Mouse (Mus musculus) cerebellum, adult 2 months (tissue): ENCODE data around the gene Ppm1l. TPM values are rescaled to one million over a fixed set of nuclear protein-coding genes. Genes with fewer than 3 reads are reported as not detected.
A peak's percentile ranks its signal among the peaks of the same experiment; 100 is the strongest.

Experiments used
- DNase-seq, 2 experiments: peaks; one replicate each; pipeline ENCODE4 v3.0.0; 2021
- H3K27ac ChIP-seq: fragments of 200-500 bp; 2 replicates; pipeline ENCODE4 v1.5.1; 2012; ENCODE audit warnings: low read length, control low read depth, inconsistent platforms; ENCODE audit not compliant: insufficient read depth
- H3K27me3 ChIP-seq: fragments of 200-500 bp; 2 replicates; pipeline ENCODE4 v1.6.1; 2012; ENCODE audit warnings: inconsistent platforms, mild to moderate bottlenecking, low read length, moderate library complexity; ENCODE audit not compliant: control insufficient read depth, insufficient read depth
- H3K4me1 ChIP-seq: fragments of 200-500 bp; 2 replicates; pipeline ENCODE4 v1.6.1; 2011; ENCODE audit warnings: low read length; ENCODE audit not compliant: control insufficient read depth, insufficient read depth
- H3K4me3 ChIP-seq: fragments of 200-500 bp; replicated peaks from 2 replicates; pipeline ENCODE3; 2011; ENCODE audit warnings: mild to moderate bottlenecking, low read depth, low read length, control low read depth; ENCODE audit not compliant: insufficient read depth
- CTCF ChIP-seq: fragments of 200-500 bp; IDR thresholded peaks from 2 replicates; pipeline ENCODE4 v1.5.1; 2011; ENCODE audit warnings: low read depth, mild to moderate bottlenecking, control low read depth, low read length, moderate library complexity, borderline replicate concordance; ENCODE audit not compliant: insufficient read depth
- POLR2A ChIP-seq: fragments of 200-500 bp; IDR thresholded peaks from 2 replicates; pipeline ENCODE4 v1.6.1; 2011; ENCODE audit warnings: low read length, control low read depth, borderline replicate concordance; ENCODE audit not compliant: insufficient read depth
- WGBS: fragments of 180-500 bp; shearing (Covaris S2); methylation state at CpG from one replicate; pipeline ENCODE4 v1.1.7; 2018; 5-methylcytosine and 5-hydroxymethylcytosine counted together
- polyA plus RNA-seq: library from polyadenylated mRNA; depleted of rRNA; stranded (reverse); fragments of >200 nt; gene quantifications from 2 replicates; pipeline ENCODE4 v1.2.3, GENCODE M21; 2012

Ppm1l gene
- polyA plus RNA-seq, 1 experiment = 38.2 TPM

- WGBS = 46% methylated on average over 13 of the region's 13 CpGs
- Histone ChIP-seq H3K4me1 (peaks cover 36% of the 10 kb centered on the region), H3K4me3 (no peak overlapping the region), H3K27ac (no peak overlapping the region), H3K27me3 (no peaks in the 10 kb centered on the region)
- TF ChIP-seq CTCF = no peak
- no peak for TF ChIP-seq POLR2A
- no peak for DNase-seq
Measured at GRCm38 (mm10) chr3:69515730-69516350, 199.2 kb downstream of the Ppm1l start.

DNA sequence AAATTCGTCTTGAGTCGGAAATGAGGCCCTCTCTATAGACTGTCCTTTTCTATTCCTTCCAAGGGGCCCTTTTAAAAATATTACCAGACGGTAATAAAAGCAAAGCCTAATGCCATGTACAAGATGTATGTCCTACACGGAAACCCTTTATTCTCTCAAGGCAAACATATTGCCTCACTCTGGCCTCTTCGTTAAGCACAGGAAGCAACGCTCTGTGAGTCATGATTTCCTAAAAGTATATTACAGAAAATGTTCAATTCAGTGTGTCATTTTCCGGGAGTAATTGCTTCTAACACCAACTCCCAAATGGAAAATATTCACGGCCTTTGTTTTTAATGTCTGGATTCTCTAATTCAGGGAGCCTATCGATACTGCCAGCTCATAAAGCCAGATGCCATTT, 202.5 kb downstream of the Ppm1l start:
- TF ChIP-seq POLR2A = no peak
- TF ChIP-seq CTCF = no peak
- Histone ChIP-seq H3K27me3 (no peaks in the 10 kb centered on the region), H3K27ac (no peak overlapping the region), H3K4me3 (no peak overlapping the region), H3K4me1 (peaks cover 28% of the 10 kb centered on the region)
- DNase-seq = no peak
- WGBS = 96% methylated on average over 9 of the region's 9 CpGs

GRCm38 (mm10) chr3:69519789-69520558, 203.3 kb downstream of the Ppm1l start:
- H3K27ac ChIP-seq = no peak overlapping the region; the same call in 1 of the 2 replicates
- no peaks in the 10 kb centered on the region for H3K27me3 ChIP-seq
- TF ChIP-seq POLR2A (no peak), CTCF (no peak)
- no peak overlapping the region for H3K4me3 ChIP-seq
- H3K4me1 ChIP-seq = peaks cover 25% of the 10 kb centered on the region
- DNase-seq = peak; percentile 52 to 60
- WGBS = 48% methylated on average over 21 of the region's 21 CpGs

DNA sequence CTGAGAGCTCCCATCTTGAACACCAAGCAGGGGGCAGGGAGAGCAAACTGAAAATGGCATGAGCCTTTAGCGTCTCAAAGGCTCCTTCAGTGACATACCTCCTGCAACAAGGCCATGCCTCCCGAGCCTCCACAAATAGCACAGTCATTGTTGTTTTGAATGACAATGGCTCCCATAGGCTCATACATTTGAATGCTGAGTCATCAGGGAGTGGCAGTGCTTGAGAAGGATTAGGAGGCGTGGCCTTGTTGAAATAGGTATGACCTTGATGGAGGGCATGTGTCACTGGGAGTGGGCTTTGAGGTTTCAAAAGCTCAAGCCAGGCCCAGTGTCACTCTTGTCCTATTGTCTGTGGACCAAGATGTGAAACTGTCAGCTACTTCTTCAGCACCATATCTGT, 205.6 kb downstream of the Ppm1l start:
- TF ChIP-seq POLR2A (no peak), CTCF (no peak)
- DNase-seq = no peak
- Histone ChIP-seq H3K4me1 (peaks cover 10% of the 10 kb centered on the region), H3K27me3 (no peaks in the 10 kb centered on the region; the same call in 1 of the 2 replicates), H3K27ac (no peak overlapping the region), H3K4me3 (no peak overlapping the region)
- 96% methylated on average over 3 of the region's 3 CpGs for WGBS

- H3K27ac ChIP-seq = no peak overlapping the region
Measured at GRCm38 (mm10) chr3:69524356-69525071, 207.9 kb downstream of the Ppm1l start.

GRCm38 (mm10) chr3:69525072-69525529, 208.4 kb downstream of the Ppm1l start:
- DNase-seq = no peak
- Histone ChIP-seq H3K27me3 (no peaks in the 10 kb centered on the region; the same call in 1 of the 2 replicates), H3K27ac (no peak overlapping the region), H3K4me1 (peaks cover 2% of the 10 kb centered on the region), H3K4me3 (no peak overlapping the region)
- no peak for TF ChIP-seq CTCF
- no peak for TF ChIP-seq POLR2A
- 85% methylated on average over 8 of the region's 8 CpGs for WGBS

More at GRCm38 (mm10) chr3:69524356-69525071, 207.9 kb downstream of the Ppm1l start:
- Histone ChIP-seq H3K27me3 (no peaks in the 10 kb centered on the region; the same call in 1 of the 2 replicates), H3K4me3 (no peak overlapping the region), H3K4me1 (peaks cover 8% of the 10 kb centered on the region)
- no peak for TF ChIP-seq POLR2A
- TF ChIP-seq CTCF = no peak
- 84% methylated on average over 8 of the region's 8 CpGs for WGBS
- no peak for DNase-seq

- H3K4me3 ChIP-seq = no peak overlapping the region
- no peak for TF ChIP-seq POLR2A
- TF ChIP-seq CTCF = no peak
- DNase-seq = no peak
- peaks cover 8% of the 10 kb centered on the region; the same call in 1 of the 2 replicates for H3K4me1 ChIP-seq
- no peaks in the 10 kb centered on the region; the same call in 1 of the 2 replicates for H3K27me3 ChIP-seq
- WGBS = 91% methylated on average over 1 of the region's 1 CpGs
- H3K27ac ChIP-seq = no peak overlapping the region
Measured at GRCm38 (mm10) chr3:69527384-69527783, 210.7 kb downstream of the Ppm1l start.
